Mouse (Mus musculus) lung, embryonic 16.5 days (tissue): ENCODE measurements around the gene Zcchc2. TPM values are rescaled to one million over a fixed set of nuclear protein-coding genes. Genes with fewer than 3 reads are reported as not detected.

Source experiments
- ATAC-seq: fragments of 200-750 bp; cut with Nextera tagmentation; 2 replicates; pipeline ENCODE4 v1.8.0; 2017; ENCODE audit warnings: low read depth, mild to moderate bottlenecking, moderate library complexity
- H3K27ac ChIP-seq: fragments of 300-500 bp; sonication (generic); 2 replicates; pipeline ENCODE4 v1.5.1; 2014; ENCODE audit warnings: mild to moderate bottlenecking, control low read depth, low read length
- H3K27me3 ChIP-seq: fragments of 300-500 bp; sonication (generic); 2 replicates; pipeline ENCODE4 v1.6.1; 2014; ENCODE audit warnings: low read depth, low read length, mixed read lengths; ENCODE audit not compliant: control insufficient read depth, insufficient read depth
- H3K36me3 ChIP-seq: fragments of 300-500 bp; sonication (generic); 2 replicates; pipeline ENCODE4 v1.6.1; 2014; ENCODE audit warnings: low read length; ENCODE audit not compliant: control insufficient read depth, insufficient read depth
- H3K4me1 ChIP-seq: fragments of 300-500 bp; sonication (generic); replicated peaks from 2 replicates; pipeline ENCODE4 v1.6.1; 2014; ENCODE audit warnings: low read length, mixed read lengths; ENCODE audit not compliant: control insufficient read depth, insufficient read depth
- H3K4me2 ChIP-seq: fragments of 300-500 bp; sonication (generic); 2 replicates; pipeline ENCODE4 v1.6.1; 2014; ENCODE audit warnings: low read depth, low read length, control low read depth
- H3K4me3 ChIP-seq: fragments of 300-500 bp; sonication (generic); 2 replicates; pipeline ENCODE4 v1.5.1; 2014; ENCODE audit warnings: mild to moderate bottlenecking, low read length, control low read depth
- H3K9ac ChIP-seq: fragments of 300-500 bp; sonication (generic); 2 replicates; pipeline ENCODE4 v1.6.1; 2014; ENCODE audit warnings: low read length, control low read depth
- H3K9me3 ChIP-seq: fragments of 300-500 bp; sonication (generic); 2 replicates; pipeline ENCODE4 v1.6.1; 2016; ENCODE audit warnings: low read length; ENCODE audit not compliant: control insufficient read depth
- WGBS: fragments of 180-500 bp; shearing (Covaris S2); extraction: QIAGEN DNeasy Blood & Tissue Kit; methylation state at CpG from one replicate; pipeline ENCODE4 v1.1.7; 2014; 5-methylcytosine and 5-hydroxymethylcytosine counted together
- polyA plus RNA-seq: library from polyadenylated mRNA; unstranded; fragments of >200 nt; fragmentation: Nextera tagmentation; extraction: Ambion mirVana; gene quantifications from 2 replicates; pipeline ENCODE4 v1.2.1, GENCODE M21; 2015

The Zcchc2 gene
- polyA plus RNA-seq, 1 experiment from 2014 or later = 2.3 TPM

- Histone ChIP-seq H3K27me3 (no peaks in the 10 kb centered on the region), H3K4me3 (no peak overlapping the region), H3K9me3 (no peaks in the 10 kb centered on the region), H3K4me1 (peaks cover 21% of the 10 kb centered on the region), H3K4me2 (no peak overlapping the region), H3K36me3 (no peaks in the 10 kb centered on the region), H3K9ac (no peak overlapping the region), H3K27ac (no peak overlapping the region)
- WGBS = 75% methylated on average over 9 of the region's 9 CpGs
- no peak for ATAC-seq
Measured at GRCm38 (mm10) chr1:106062891-106063590, 72.8 kb downstream of the Zcchc2 start.

GRCm38 (mm10) chr1:106063591-106064170, 73.5 kb downstream of the Zcchc2 start:
- no peak overlapping the region for H3K27ac ChIP-seq
- no peak overlapping the region for H3K4me3 ChIP-seq
- H3K9me3 ChIP-seq = no peaks in the 10 kb centered on the region
- WGBS = 36% methylated on average over 4 of the region's 4 CpGs
- no peak overlapping the region for H3K9ac ChIP-seq
- no peak overlapping the region for H3K4me2 ChIP-seq
- H3K27me3 ChIP-seq = no peaks in the 10 kb centered on the region
- no peaks in the 10 kb centered on the region for H3K36me3 ChIP-seq
- H3K4me1 ChIP-seq = peaks cover 21% of the 10 kb centered on the region
- ATAC-seq = no peak

- no peak overlapping the region for H3K27ac ChIP-seq
- H3K9ac ChIP-seq = no peak overlapping the region
- no peaks in the 10 kb centered on the region for H3K36me3 ChIP-seq
- no peak for ATAC-seq
- H3K4me3 ChIP-seq = no peak overlapping the region
- H3K27me3 ChIP-seq = no peaks in the 10 kb centered on the region
- no peak overlapping the region for H3K4me2 ChIP-seq
- 31% methylated on average over 3 of the region's 3 CpGs for WGBS
- H3K4me1 ChIP-seq = peaks cover 21% of the 10 kb centered on the region
- H3K9me3 ChIP-seq = no peaks in the 10 kb centered on the region
Measured at GRCm38 (mm10) chr1:106064291-106064690, 74.1 kb downstream of the Zcchc2 start.

- H3K9ac ChIP-seq = no peak overlapping the region
- peaks cover 21% of the 10 kb centered on the region for H3K4me1 ChIP-seq
- no peak overlapping the region; the same call in 1 of the 2 replicates for H3K27ac ChIP-seq
- H3K9me3 ChIP-seq = no peaks in the 10 kb centered on the region
- H3K4me3 ChIP-seq = no peak overlapping the region
- no peak overlapping the region for H3K4me2 ChIP-seq
- 50% methylated on average over 2 of the region's 2 CpGs for WGBS
- no peaks in the 10 kb centered on the region for H3K27me3 ChIP-seq
- ATAC-seq = no peak
- no peaks in the 10 kb centered on the region for H3K36me3 ChIP-seq
Measured at GRCm38 (mm10) chr1:106064711-106065110, 74.5 kb downstream of the Zcchc2 start.

GRCm38 (mm10) chr1:106065679-106066078, 75.5 kb downstream of the Zcchc2 start:
- peak; percentile 92 for ATAC-seq
- H3K4me3 ChIP-seq = no peak overlapping the region; the same call in 1 of the 2 replicates
- H3K27ac ChIP-seq = peak overlapping the region; percentile 57
- H3K9me3 ChIP-seq = no peaks in the 10 kb centered on the region
- WGBS = 20% methylated on average over 7 of the region's 7 CpGs
- no peaks in the 10 kb centered on the region for H3K27me3 ChIP-seq
- peaks cover 21% of the 10 kb centered on the region for H3K4me1 ChIP-seq
- peak overlapping the region; percentile 16; the same call in 1 of the 2 replicates for H3K4me2 ChIP-seq
- H3K36me3 ChIP-seq = no peaks in the 10 kb centered on the region
- H3K9ac ChIP-seq = no peak overlapping the region

- H3K4me1 ChIP-seq = peaks cover 21% of the 10 kb centered on the region
- WGBS = 83% methylated on average over 6 of the region's 6 CpGs
- H3K4me2 ChIP-seq = no peak overlapping the region
- no peaks in the 10 kb centered on the region for H3K36me3 ChIP-seq
- no peak overlapping the region for H3K9ac ChIP-seq
- H3K9me3 ChIP-seq = no peaks in the 10 kb centered on the region
- H3K27ac ChIP-seq = no peak overlapping the region
- H3K4me3 ChIP-seq = no peak overlapping the region
- H3K27me3 ChIP-seq = no peaks in the 10 kb centered on the region
- no peak for ATAC-seq
Measured at GRCm38 (mm10) chr1:106067306-106067705, 77.1 kb downstream of the Zcchc2 start.

- 46% methylated on average over 7 of the region's 7 CpGs for WGBS
Measured at GRCm38 (mm10) chr1:106069867-106070543, 79.8 kb downstream of the Zcchc2 start.

GRCm38 (mm10) chr1:106070814-106071213, 80.6 kb downstream of the Zcchc2 start:
- Histone ChIP-seq H3K9me3 (no peaks in the 10 kb centered on the region; the same call in 1 of the 2 replicates), H3K4me3 (no peak overlapping the region), H3K4me1 (0 out of 2 replicates have a peak, but pooled peaks cover 2% of the 10 kb centered on the region), H3K4me2 (no peak overlapping the region), H3K27ac (no peak overlapping the region), H3K27me3 (no peaks in the 10 kb centered on the region), H3K9ac (no peak overlapping the region), H3K36me3 (no peaks in the 10 kb centered on the region)
- 63% methylated on average over 4 of the region's 4 CpGs for WGBS
- no peak for ATAC-seq

More at GRCm38 (mm10) chr1:106069867-106070543, 79.8 kb downstream of the Zcchc2 start:
- Histone ChIP-seq H3K9me3 (no peaks in the 10 kb centered on the region; the same call in 1 of the 2 replicates), H3K4me1 (peaks cover 4% of the 10 kb centered on the region; the same call in 1 of the 2 replicates), H3K4me2 (no peak overlapping the region), H3K27me3 (no peaks in the 10 kb centered on the region), H3K9ac (no peak overlapping the region), H3K27ac (no peak overlapping the region), H3K36me3 (no peaks in the 10 kb centered on the region), H3K4me3 (no peak overlapping the region)
- no peak for ATAC-seq
